Mouse (Mus musculus) bone marrow, adult 2 months (tissue): Measurements from ENCODE around the gene Cd33. TPM values are rescaled to one million over a fixed set of nuclear protein-coding genes. Genes with fewer than 3 reads are reported as not detected.

Experiments used
- H3K27ac ChIP-seq: fragments of 200-500 bp; 2 replicates; pipeline ENCODE4 v1.5.1; 2012; ENCODE audit warnings: low read depth, mild to moderate bottlenecking, control low read depth, inconsistent platforms, low read length; ENCODE audit not compliant: control insufficient read depth, poor library complexity, insufficient read depth
- H3K4me1 ChIP-seq: fragments of 200-500 bp; 2 replicates; pipeline ENCODE4 v1.6.1; 2011; ENCODE audit warnings: low read length; ENCODE audit not compliant: control insufficient read depth, insufficient read depth
- H3K4me3 ChIP-seq: fragments of 200-500 bp; replicated peaks from 2 replicates; pipeline ENCODE3; 2011; ENCODE audit warnings: mild to moderate bottlenecking, low read depth, low read length, control low read depth; ENCODE audit not compliant: control insufficient read depth
- CTCF ChIP-seq: fragments of 200-500 bp; IDR thresholded peaks from 2 replicates; pipeline ENCODE4 v1.5.1; 2011; ENCODE audit warnings: low read length, control low read depth; ENCODE audit not compliant: control insufficient read depth, insufficient read depth
- POLR2A ChIP-seq: fragments of 200-500 bp; IDR thresholded peaks from 2 replicates; pipeline ENCODE4 v1.6.1; 2011; ENCODE audit warnings: low read depth, mild to moderate bottlenecking, control low read depth, low read length, borderline replicate concordance; ENCODE audit not compliant: control insufficient read depth
- WGBS: fragments of 180-500 bp; shearing (Covaris S2); methylation state at CpG from one replicate; pipeline ENCODE4 v1.1.7; 2018; 5-methylcytosine and 5-hydroxymethylcytosine counted together
- polyA plus RNA-seq: library from polyadenylated mRNA; stranded (reverse); fragments of >200 nt; gene quantifications from 2 replicates; pipeline ENCODE4 v1.2.4, GENCODE M21; 2011; ENCODE audit warnings: low replicate concordance; ENCODE audit not compliant: missing spikeins, insufficient read depth, insufficient read length

Gene Cd33
- polyA plus RNA-seq, 1 experiment: 48.4 TPM

DNA sequence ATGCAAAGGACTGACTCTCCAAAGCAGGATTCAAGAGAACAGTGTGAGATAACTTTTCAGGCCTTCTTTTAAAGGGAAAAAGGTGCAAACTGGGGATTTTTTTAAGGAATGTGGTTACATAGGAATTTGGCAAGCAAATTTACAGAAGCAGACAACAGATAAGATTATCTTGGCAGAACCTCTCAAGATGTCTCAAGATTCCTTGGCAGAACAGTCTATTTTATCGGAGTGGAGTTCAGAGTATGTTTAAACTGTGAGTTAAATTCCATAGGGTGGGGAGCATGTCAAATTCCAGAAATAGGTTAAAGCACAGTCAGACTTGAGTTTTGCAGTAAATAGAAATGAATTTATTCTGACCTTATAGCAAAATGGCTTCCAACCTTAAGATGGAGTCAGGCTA is 12.7 kb upstream of the Cd33 start:
- Histone ChIP-seq H3K27ac (no peak overlapping the region), H3K4me1 (peaks cover 5% of the 10 kb centered on the region; the same call in 1 of the 2 replicates), H3K4me3 (no peak overlapping the region)
- TF ChIP-seq CTCF (no peak), POLR2A (no peak)
- WGBS: 73% methylated on average over 1 of the region's 1 CpGs

DNA sequence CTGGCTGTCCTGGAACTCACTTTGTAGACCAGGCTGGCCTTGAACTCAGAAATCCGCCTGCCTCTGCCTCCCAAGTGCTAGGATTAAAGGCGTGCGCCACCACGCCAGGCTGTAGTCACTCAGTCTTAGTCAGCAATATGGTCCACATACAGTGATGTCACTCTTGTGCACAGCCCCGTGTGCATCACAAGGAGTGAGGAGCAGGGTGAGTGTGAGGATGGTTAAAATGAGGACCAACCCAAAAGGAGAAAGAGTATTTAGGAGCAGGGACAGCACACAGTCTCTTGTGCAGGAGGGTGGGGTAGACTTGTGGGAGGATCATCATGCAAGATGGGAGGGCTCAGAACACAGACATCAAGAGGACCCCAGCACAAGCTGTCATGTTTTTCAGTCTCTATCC is 11.1 kb upstream of the Cd33 start:
- 73% methylated on average over 5 of the region's 5 CpGs for WGBS
- no peak overlapping the region for H3K27ac ChIP-seq
- peaks cover 5% of the 10 kb centered on the region; the same call in 1 of the 2 replicates for H3K4me1 ChIP-seq
- no peak overlapping the region for H3K4me3 ChIP-seq
- TF ChIP-seq CTCF: no peak
- TF ChIP-seq POLR2A: no peak

- peaks cover 5% of the 10 kb centered on the region; the same call in 1 of the 2 replicates for H3K4me1 ChIP-seq
- no peak overlapping the region for H3K27ac ChIP-seq
- 11% methylated on average over 3 of the region's 3 CpGs for WGBS
Observed at GRCm38 (mm10) chr7:43554550-43554949, 10.3 kb upstream of the Cd33 start.

DNA sequence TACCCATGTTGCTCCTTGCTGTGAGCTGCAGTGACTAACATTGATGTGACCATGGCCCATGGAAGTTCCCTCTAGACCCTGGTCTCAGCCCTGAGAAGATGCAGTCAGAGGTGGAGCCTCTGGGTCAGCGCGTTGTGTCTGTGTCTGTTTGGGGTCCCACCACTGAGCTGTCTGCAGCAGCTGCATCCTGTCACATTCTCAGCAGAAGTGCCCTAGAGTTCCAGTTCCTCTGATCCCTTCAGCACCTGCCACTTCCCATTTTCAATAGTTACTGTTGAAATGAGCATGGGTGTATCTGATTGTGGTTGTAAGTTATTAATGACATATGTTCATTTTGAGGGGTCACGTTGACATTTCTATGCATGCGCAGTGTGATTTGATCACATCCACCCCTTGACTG is 8.9 kb upstream of the Cd33 start:
- TF ChIP-seq POLR2A: no peak
- no peak for TF ChIP-seq CTCF
- H3K27ac ChIP-seq: peak overlapping the region; percentile 29; the same call in 1 of the 2 replicates
- under 1% methylated on average over 4 of the region's 4 CpGs for WGBS

More at GRCm38 (mm10) chr7:43554550-43554949, 10.3 kb upstream of the Cd33 start:
- no peak overlapping the region for H3K4me3 ChIP-seq
- no peak for TF ChIP-seq CTCF
- no peak for TF ChIP-seq POLR2A

GRCm38 (mm10) chr7:43548206-43548605 is 4.0 kb upstream of the Cd33 start:
- TF ChIP-seq POLR2A: no peak
- no peak for TF ChIP-seq CTCF
- Histone ChIP-seq H3K4me3 (no peak overlapping the region), H3K27ac (no peak overlapping the region), H3K4me1 (peaks cover 7% of the 10 kb centered on the region; the same call in 1 of the 2 replicates)
- WGBS: 74% methylated on average over 4 of the region's 4 CpGs

More for the DNA sequence above, 8.9 kb upstream of the Cd33 start:
- no peak overlapping the region for H3K4me3 ChIP-seq
- H3K4me1 ChIP-seq: peaks cover 5% of the 10 kb centered on the region; the same call in 1 of the 2 replicates

GRCm38 (mm10) chr7:43547666-43548065 is 3.4 kb upstream of the Cd33 start:
- Histone ChIP-seq H3K4me1 (peaks cover 4% of the 10 kb centered on the region; the same call in 1 of the 2 replicates), H3K27ac (no peak overlapping the region), H3K4me3 (no peak overlapping the region)
- TF ChIP-seq POLR2A (no peak), CTCF (no peak)
- 61% methylated on average over 5 of the region's 5 CpGs for WGBS

DNA sequence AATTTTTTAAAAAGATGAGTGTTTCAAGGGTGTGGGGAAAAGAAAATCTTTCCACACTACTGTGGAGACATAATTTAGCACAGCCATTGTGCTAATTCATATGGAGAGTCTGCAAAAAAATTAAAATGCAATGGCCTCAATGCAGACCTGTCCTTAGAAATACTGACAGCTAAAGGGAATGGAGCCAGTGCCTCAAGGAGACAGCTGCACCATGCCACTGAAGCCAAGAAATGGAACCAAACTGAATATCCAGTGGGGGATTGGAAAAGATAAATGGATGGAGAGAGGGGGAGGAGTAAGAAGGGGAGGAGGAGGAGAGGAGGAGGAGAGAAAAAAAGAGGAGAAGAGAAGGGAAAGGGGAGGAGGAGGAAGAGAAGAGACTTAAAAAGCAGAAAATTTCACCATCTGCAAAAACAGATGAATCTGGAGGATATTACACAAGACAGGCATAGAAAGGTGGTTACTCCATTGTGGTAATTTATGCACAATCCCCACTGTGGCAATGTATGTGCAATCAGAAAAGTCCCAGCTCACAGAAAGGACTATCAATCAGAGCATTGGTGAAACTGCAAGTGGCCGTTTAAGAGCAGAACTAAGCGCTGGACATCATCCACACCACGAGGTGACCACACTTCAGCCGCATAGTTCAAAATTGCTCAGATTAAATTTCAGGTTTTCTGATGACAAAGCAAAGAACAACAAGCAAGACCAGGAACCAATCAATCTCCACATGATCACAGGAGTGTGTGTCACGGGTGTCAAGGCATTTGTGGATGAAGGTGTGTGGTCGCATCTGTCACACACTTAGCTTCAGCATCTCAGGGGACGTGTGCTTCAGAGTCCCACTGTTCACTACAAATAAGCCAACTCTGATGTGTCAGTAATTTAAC is 1.7 kb upstream of the Cd33 start:
- peaks cover 4% of the 10 kb centered on the region; the same call in 1 of the 2 replicates for H3K4me1 ChIP-seq
- 25% methylated on average over 7 of the region's 7 CpGs for WGBS
- H3K4me3 ChIP-seq: no peak overlapping the region
- H3K27ac ChIP-seq: peak overlapping the region; percentile 61; the same call in 1 of the 2 replicates
- no peak for TF ChIP-seq CTCF
- TF ChIP-seq POLR2A: no peak

- Histone ChIP-seq H3K27ac (no peak overlapping the region), H3K4me1 (peaks cover 1% of the 10 kb centered on the region; the same call in 1 of the 2 replicates), H3K4me3 (no peak overlapping the region)
- TF ChIP-seq POLR2A (no peak), CTCF (no peak)
- WGBS: 55% methylated on average over 4 of the region's 4 CpGs
Observed at GRCm38 (mm10) chr7:43538524-43538923, 5.7 kb downstream of the Cd33 start.
